Mouse (Mus musculus) C2C12 (cell line): ENCODE measurements around the gene Rsu1. TPM values are rescaled to one million over a fixed set of nuclear protein-coding genes. Genes with fewer than 3 reads are reported as not detected.

Experiments
- H3K27me3 ChIP-seq: one replicate; pipeline ENCODE4 v1.6.1; 2011; ENCODE audit not compliant: control insufficient read depth, insufficient read depth, insufficient read length
- H3K36me3 ChIP-seq: one replicate; pipeline ENCODE4 v1.6.1; 2011; ENCODE audit not compliant: control insufficient read depth, insufficient read depth
- H3K4me3 ChIP-seq: one replicate; pipeline ENCODE4 v1.5.1; 2011; ENCODE audit warnings: mild to moderate bottlenecking, control low read depth; ENCODE audit not compliant: poor library complexity, insufficient read depth, severe bottlenecking
- H3K79me2 ChIP-seq: one replicate; pipeline ENCODE4 v1.6.1; 2011; ENCODE audit not compliant: control insufficient read depth, insufficient read depth
- H3K79me3 ChIP-seq: one replicate; pipeline ENCODE4 v1.6.1; 2011; ENCODE audit warnings: low read depth, control low read depth
- H3ac ChIP-seq: one replicate; pipeline ENCODE3; 2011; ENCODE audit warnings: low read depth; ENCODE audit not compliant: control insufficient read depth, insufficient read length
- CEBPB ChIP-seq: IDR thresholded peaks from one replicate; pipeline ENCODE4 v1.6.1; 2011; ENCODE audit warnings: low read depth, mild to moderate bottlenecking, control low read depth, moderate library complexity
- CTCF ChIP-seq: IDR thresholded peaks from one replicate; pipeline ENCODE4 v1.5.1; 2011; ENCODE audit not compliant: control insufficient read depth, insufficient read depth, insufficient read length
- FOSL1 ChIP-seq: IDR thresholded peaks from one replicate; pipeline ENCODE4 v1.8.0; 2011; ENCODE audit warnings: mild to moderate bottlenecking, low read length; ENCODE audit not compliant: poor library complexity, insufficient read depth, severe bottlenecking
- MAX ChIP-seq: IDR thresholded peaks from one replicate; pipeline ENCODE4 v1.6.1; 2011; ENCODE audit warnings: mild to moderate bottlenecking, control low read depth
- MYOD1 ChIP-seq: IDR thresholded peaks from one replicate; pipeline ENCODE4 v1.6.1; 2011; ENCODE audit warnings: low read depth; ENCODE audit not compliant: control insufficient read depth, insufficient read length
- MYOG ChIP-seq: IDR thresholded peaks from one replicate; pipeline ENCODE4 v1.6.1; 2011; ENCODE audit not compliant: control insufficient read depth, insufficient read length; ENCODE audit errors: extremely low read depth
- USF1 ChIP-seq: IDR thresholded peaks from one replicate; pipeline ENCODE4 v1.6.1; 2011; ENCODE audit warnings: low read depth, mild to moderate bottlenecking, control low read depth, moderate library complexity
- polyA plus RNA-seq: library from polyadenylated mRNA; unstranded; fragments of >200 nt; fragmentation: generic; extraction: Trizol; gene quantifications from one replicate; pipeline ENCODE4 v1.2.1, GENCODE M21; 2012; ENCODE audit warnings: missing spikeins

The Rsu1 gene
- polyA plus RNA-seq, 1 experiment: 104 TPM

GRCm38 (mm10) chr2:13104388-13104787, 166.8 kb downstream of the Rsu1 start:
- no peak overlapping the region for H3K4me3 ChIP-seq
- no peaks in the 10 kb centered on the region for H3K79me3 ChIP-seq
- H3K36me3 ChIP-seq: no peaks in the 10 kb centered on the region
- TF ChIP-seq CEBPB (no peak), USF1 (no peak), MYOG (no peak), FOSL1 (no peak), MYOD1 (no peak), MAX (no peak), CTCF (no peak)
- H3K27me3 ChIP-seq: no peaks in the 10 kb centered on the region
- H3ac ChIP-seq: no peak overlapping the region
- H3K79me2 ChIP-seq: no peaks in the 10 kb centered on the region

DNA sequence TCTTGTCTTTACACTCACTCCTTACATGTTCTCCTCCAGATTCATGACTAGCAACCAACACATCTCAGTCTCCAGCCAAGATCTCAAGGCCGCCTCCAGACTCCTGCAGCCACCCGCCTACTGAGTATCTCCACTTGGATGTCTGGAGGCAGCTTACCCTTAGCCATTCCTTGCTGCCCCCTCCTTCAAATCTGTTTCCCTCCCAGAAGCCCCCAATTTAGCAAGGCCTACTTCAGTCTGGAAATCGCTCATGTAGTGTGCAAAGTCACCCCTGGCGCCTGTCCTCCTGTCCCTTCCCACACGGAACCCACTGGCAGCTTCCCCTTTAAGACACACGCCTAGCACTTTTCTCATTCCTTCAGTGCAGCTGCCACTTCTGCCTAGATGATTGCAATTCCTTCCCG, 167.4 kb downstream of the Rsu1 start:
- no peak overlapping the region for H3ac ChIP-seq
- H3K79me3 ChIP-seq: no peaks in the 10 kb centered on the region
- H3K79me2 ChIP-seq: no peaks in the 10 kb centered on the region
- H3K4me3 ChIP-seq: no peak overlapping the region
- H3K27me3 ChIP-seq: no peaks in the 10 kb centered on the region
- TF ChIP-seq FOSL1 (no peak), MYOG (no peak), MYOD1 (no peak), USF1 (no peak), MAX (no peak), CEBPB (no peak), CTCF (no peak)
- H3K36me3 ChIP-seq: no peaks in the 10 kb centered on the region

DNA sequence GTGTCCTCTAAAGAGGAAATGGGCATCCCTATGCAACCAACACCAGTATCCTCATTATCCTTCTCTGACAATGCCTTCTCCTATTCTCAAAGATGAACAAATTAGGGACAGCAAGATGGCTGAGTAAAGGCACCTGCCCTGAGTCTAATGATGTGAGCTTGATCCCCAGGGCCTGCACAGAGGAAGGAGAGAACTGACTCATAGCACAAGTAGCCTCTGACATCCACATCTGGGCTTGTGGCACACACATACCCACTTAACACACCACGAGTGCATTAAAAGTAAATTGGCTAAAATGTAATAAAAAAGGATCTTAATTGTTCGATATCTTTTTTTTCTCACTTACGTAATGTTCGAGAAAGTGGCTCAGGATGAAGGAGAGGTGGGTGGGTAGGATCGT, 177.2 kb downstream of the Rsu1 start:
- Histone ChIP-seq H3ac (no peak overlapping the region), H3K79me2 (no peaks in the 10 kb centered on the region), H3K27me3 (no peaks in the 10 kb centered on the region), H3K79me3 (no peaks in the 10 kb centered on the region), H3K4me3 (no peak overlapping the region), H3K36me3 (no peaks in the 10 kb centered on the region)
- TF ChIP-seq FOSL1: no peak
- no peak for TF ChIP-seq CTCF
- TF ChIP-seq USF1: no peak
- TF ChIP-seq MAX: no peak
- TF ChIP-seq CEBPB: no peak
- TF ChIP-seq MYOG: no peak
- no peak for TF ChIP-seq MYOD1

DNA sequence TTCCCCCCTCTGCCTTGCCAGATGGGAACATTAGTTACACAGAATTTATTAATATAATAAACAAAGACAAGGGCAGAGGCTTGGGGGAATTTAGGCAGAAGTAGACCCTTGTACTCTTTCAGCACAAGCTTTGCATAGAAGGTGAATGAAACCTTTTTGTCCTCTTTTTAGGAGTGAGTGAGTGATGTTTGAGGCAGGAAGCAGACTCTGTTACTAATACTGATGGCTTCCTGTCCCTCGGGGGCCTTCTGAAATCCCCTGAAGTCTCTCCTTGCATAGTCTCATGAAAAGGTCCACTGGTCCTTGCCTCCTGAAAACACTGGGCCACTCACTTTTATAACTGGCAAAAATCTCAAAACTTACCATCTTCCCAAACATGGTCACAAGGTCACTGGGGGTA, 177.6 kb downstream of the Rsu1 start:
- Histone ChIP-seq H3K4me3 (no peak overlapping the region), H3K79me3 (no peaks in the 10 kb centered on the region), H3K27me3 (no peaks in the 10 kb centered on the region), H3K36me3 (no peaks in the 10 kb centered on the region), H3K79me2 (no peaks in the 10 kb centered on the region), H3ac (no peak overlapping the region)
- TF ChIP-seq CEBPB: no peak
- TF ChIP-seq CTCF: no peak
- TF ChIP-seq MYOG: no peak
- TF ChIP-seq MAX: no peak
- TF ChIP-seq MYOD1: no peak
- no peak for TF ChIP-seq USF1
- no peak for TF ChIP-seq FOSL1

DNA sequence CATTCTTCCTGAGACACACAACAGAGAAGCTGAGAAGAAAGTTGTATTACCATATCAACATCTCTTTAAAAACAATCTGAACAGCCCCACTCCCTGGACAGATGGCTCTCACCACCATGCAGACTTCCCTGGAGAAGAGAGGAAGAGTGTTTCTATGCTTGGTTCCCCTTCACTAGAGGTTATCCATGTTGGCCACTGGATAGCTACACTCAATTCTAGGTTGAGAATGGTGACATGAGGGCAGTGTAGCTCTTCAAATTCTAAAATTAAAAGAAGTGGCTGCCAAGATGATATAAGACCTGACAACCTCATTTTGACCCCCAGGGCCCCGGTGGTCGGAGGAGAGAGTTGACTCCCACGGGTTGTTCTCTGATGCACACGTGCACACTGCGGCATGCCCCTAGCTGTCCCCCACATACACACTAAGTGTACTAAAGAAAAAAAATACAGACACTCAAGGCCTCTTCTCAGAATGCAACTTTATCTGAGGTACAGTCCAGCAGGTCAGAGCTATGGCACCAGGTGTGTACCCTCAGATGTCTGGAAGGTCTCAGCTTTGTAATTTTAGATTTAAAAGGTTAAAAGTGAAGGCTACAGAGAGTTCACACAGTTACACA, 179.7 kb downstream of the Rsu1 start:
- Histone ChIP-seq H3K79me2 (no peaks in the 10 kb centered on the region), H3K4me3 (no peak overlapping the region), H3ac (no peak overlapping the region), H3K79me3 (no peaks in the 10 kb centered on the region), H3K36me3 (no peaks in the 10 kb centered on the region), H3K27me3 (no peaks in the 10 kb centered on the region)
- no peak for TF ChIP-seq MYOG
- no peak for TF ChIP-seq MYOD1
- TF ChIP-seq USF1: no peak
- no peak for TF ChIP-seq MAX
- TF ChIP-seq CEBPB: no peak
- TF ChIP-seq CTCF: no peak
- no peak for TF ChIP-seq FOSL1

- no peak overlapping the region for H3ac ChIP-seq
- no peaks in the 10 kb centered on the region for H3K27me3 ChIP-seq
- no peak overlapping the region for H3K4me3 ChIP-seq
- TF ChIP-seq MYOD1 (no peak), FOSL1 (no peak), CTCF (no peak), USF1 (no peak), MAX (no peak), MYOG (no peak), CEBPB (no peak)
- no peaks in the 10 kb centered on the region for H3K36me3 ChIP-seq
- H3K79me2 ChIP-seq: no peaks in the 10 kb centered on the region
- no peaks in the 10 kb centered on the region for H3K79me3 ChIP-seq
These were observed 180.4 kb downstream of the Rsu1 start for GRCm38 (mm10) chr2:13090841-13091240.
